Mouse (Mus musculus) embryonic fibroblast, embryonic 13.5 days (primary cell): ENCODE data around the gene Slc1a4.

Experiments
- CTCF ChIP-seq: IDR thresholded peaks from 2 replicates; pipeline ENCODE4 v1.5.1; 2011; ENCODE audit warnings: mild to moderate bottlenecking, control low read depth, low read length, moderate library complexity, borderline replicate concordance; ENCODE audit not compliant: insufficient read depth
- POLR2A ChIP-seq: IDR thresholded peaks from 2 replicates; pipeline ENCODE4 v1.6.1; 2011; ENCODE audit warnings: low read depth, mild to moderate bottlenecking, control low read depth, low read length, moderate library complexity

GRCm38 (mm10) chr11:20324006-20324405 is 8.5 kb downstream of the Slc1a4 start:
- TF ChIP-seq CTCF (no peak), POLR2A (no peak)
